In genomic region chr17:66061241-66061938, GRCm38 (mm10) we compare ENCODE assay signal across 13 mouse cellular contexts. TPM values are rescaled to one million over a fixed set of nuclear protein-coding genes. Genes with fewer than 3 reads are reported as not detected.
DNase-seq lines count a peak whose midpoint lies in the region; ATAC-seq and TF ChIP-seq lines count a peak whose summit lies in the region.
"Had no signal": no experiment of that assay in that cellular context is flagged by ENCODE, and none has a peak within 500 bp of the region (broad histone marks: within the 10 kb centered on the region; RNA-seq: fewer than 3 reads in every experiment).

No protein-coding gene starts in this region.

- H3K9me3 ChIP-seq in embryonic facial prominence, embryonic 12.5 days, result no peaks in the 10 kb centered on the region
- no peaks in the 10 kb centered on the region for H3K9me3 ChIP-seq in embryonic facial prominence, embryonic 10.5 days
- H3K9me3 ChIP-seq in kidney, embryonic 14.5 days (ENCODE audit: control insufficient read depth, low read length), result no peaks in the 10 kb centered on the region
- no peaks in the 10 kb centered on the region for H3K9me3 ChIP-seq in midbrain, postnatal 0 days (ENCODE audit: low read length)
- no peaks in the 10 kb centered on the region for H3K9me3 ChIP-seq in midbrain, embryonic 14.5 days (ENCODE audit: control insufficient read depth, low read length)
- H3K9me3 ChIP-seq: hindbrain, embryonic 13.5 days had no signal

- peak; percentile 44 for TF ChIP-seq CTCF in midbrain, postnatal 0 days (IDR thresholded peaks at IDR 0.05)

- no peak for DNase-seq in embryonic facial prominence, embryonic 10.5 days (ENCODE audit: low spot score)
- no peak for DNase-seq in kidney, adult 8-10 months
- no peak for DNase-seq in midbrain, postnatal 0 days (ENCODE audit: low spot score)
- DNase-seq in midbrain, embryonic 14.5 days, result no peak
- peak; percentile 14 for DNase-seq in lung, postnatal 36 days
- no peak for DNase-seq in adrenal gland, postnatal 4 days (ENCODE audit: low spot score in 2 of 2)
- DNase-seq: adrenal gland, postnatal 36 days; cerebellum, adult 9-10 months; left cerebral cortex, postnatal 4 days; thymus, adult 18-20 months had no signal

- no peak overlapping the region for H3K4me3 ChIP-seq in embryonic facial prominence, embryonic 12.5 days
- no peak overlapping the region for H3K4me3 ChIP-seq in embryonic facial prominence, embryonic 10.5 days
- H3K4me3 ChIP-seq in kidney, embryonic 14.5 days (ENCODE audit: low read length), result peak overlapping the region; percentile 15; the same call in 1 of the 2 replicates
- no peak overlapping the region for H3K4me3 ChIP-seq in midbrain, postnatal 0 days (ENCODE audit: low read depth, low read length)
- no peak overlapping the region for H3K4me3 ChIP-seq in midbrain, embryonic 14.5 days (replicated peaks; ENCODE audit: low read depth, low read length)
- H3K4me3 ChIP-seq: hindbrain, embryonic 13.5 days had no signal

- 52% methylated on average over 8 of the region's 8 CpGs for WGBS in embryonic facial prominence, embryonic 12.5 days
- 63% methylated on average over 8 of the region's 8 CpGs for WGBS in embryonic facial prominence, embryonic 10.5 days
- 52% methylated on average over 8 of the region's 8 CpGs for WGBS in kidney, embryonic 14.5 days
- 52% methylated on average over 8 of the region's 8 CpGs for WGBS in midbrain, postnatal 0 days
- WGBS in midbrain, embryonic 14.5 days, result 63% methylated on average over 8 of the region's 8 CpGs

- no peak overlapping the region for H3K9ac ChIP-seq in embryonic facial prominence, embryonic 12.5 days
- no peak overlapping the region for H3K9ac ChIP-seq in kidney, embryonic 14.5 days (ENCODE audit: low read depth, low read length)
- no peak overlapping the region for H3K9ac ChIP-seq in midbrain, postnatal 0 days (replicated peaks; ENCODE audit: low read length, poor library complexity, severe bottlenecking)
- H3K9ac ChIP-seq in midbrain, embryonic 14.5 days (replicated peaks; ENCODE audit: low read length), result no peak overlapping the region
- H3K9ac ChIP-seq: hindbrain, embryonic 13.5 days had no signal

- no peaks in the 10 kb centered on the region for H3K36me3 ChIP-seq in embryonic facial prominence, embryonic 12.5 days
- no peaks in the 10 kb centered on the region for H3K36me3 ChIP-seq in embryonic facial prominence, embryonic 10.5 days (replicated peaks)
- no peaks in the 10 kb centered on the region for H3K36me3 ChIP-seq in kidney, embryonic 14.5 days (ENCODE audit: control insufficient read depth, insufficient read depth, low read length)
- H3K36me3 ChIP-seq in midbrain, postnatal 0 days (ENCODE audit: insufficient read depth, low read length), result no peaks in the 10 kb centered on the region
- no peaks in the 10 kb centered on the region for H3K36me3 ChIP-seq in midbrain, embryonic 14.5 days (ENCODE audit: control insufficient read depth, insufficient read depth, low read length)
- H3K36me3 ChIP-seq: hindbrain, embryonic 13.5 days had no signal

- H3K4me1 ChIP-seq in embryonic facial prominence, embryonic 12.5 days, result peaks cover 3% of the 10 kb centered on the region; the same call in 1 of the 2 replicates
- no peaks in the 10 kb centered on the region for H3K4me1 ChIP-seq in embryonic facial prominence, embryonic 10.5 days
- no peaks in the 10 kb centered on the region for H3K4me1 ChIP-seq in kidney, embryonic 14.5 days (ENCODE audit: control insufficient read depth, insufficient read depth, low read length)
- no peaks in the 10 kb centered on the region for H3K4me1 ChIP-seq in midbrain, postnatal 0 days (ENCODE audit: insufficient read depth, low read length)
- H3K4me1 ChIP-seq in midbrain, embryonic 14.5 days (ENCODE audit: control insufficient read depth, insufficient read depth, low read length), result no peaks in the 10 kb centered on the region

- no peak overlapping the region; the same call in 1 of the 2 replicates for H3K4me2 ChIP-seq in embryonic facial prominence, embryonic 12.5 days (replicated peaks)
- no peak overlapping the region for H3K4me2 ChIP-seq in kidney, embryonic 14.5 days (replicated peaks; ENCODE audit: low read depth, low read length)
- H3K4me2 ChIP-seq in midbrain, postnatal 0 days (ENCODE audit: low read depth, low read length, poor library complexity, severe bottlenecking), result no peak overlapping the region
- H3K4me2 ChIP-seq in midbrain, embryonic 14.5 days (ENCODE audit: low read length), result no peak overlapping the region
- H3K4me2 ChIP-seq: hindbrain, embryonic 13.5 days had no signal

- ATAC-seq in embryonic facial prominence, embryonic 12.5 days (ENCODE audit: insufficient number of reproducible peaks, insufficient read depth, low FRiP score, low TSS enrichment), result no peak
- ATAC-seq in kidney, embryonic 14.5 days (ENCODE audit: low FRiP score, low TSS enrichment), result no peak
- no peak for ATAC-seq in midbrain, postnatal 0 days (ENCODE audit: low FRiP score)
- no peak for ATAC-seq in midbrain, embryonic 14.5 days (ENCODE audit: low FRiP score, low TSS enrichment)

- peak overlapping the region; percentile 46; the same call in 1 of the 2 replicates for H3K27ac ChIP-seq in embryonic facial prominence, embryonic 12.5 days
- H3K27ac ChIP-seq in embryonic facial prominence, embryonic 10.5 days (replicated peaks), result no peak overlapping the region
- no peak overlapping the region for H3K27ac ChIP-seq in kidney, embryonic 14.5 days (ENCODE audit: low read depth, low read length)
- H3K27ac ChIP-seq in midbrain, postnatal 0 days (ENCODE audit: low read depth, low read length), result no peak overlapping the region
- no peak overlapping the region for H3K27ac ChIP-seq in midbrain, embryonic 14.5 days (replicated peaks; ENCODE audit: low read depth, low read length)
- H3K27ac ChIP-seq: hindbrain, embryonic 13.5 days had no signal

- H3K27me3 ChIP-seq in embryonic facial prominence, embryonic 12.5 days, result no peaks in the 10 kb centered on the region
- no peaks in the 10 kb centered on the region for H3K27me3 ChIP-seq in embryonic facial prominence, embryonic 10.5 days (replicated peaks; ENCODE audit: low read depth, poor library complexity, severe bottlenecking)
- H3K27me3 ChIP-seq in kidney, embryonic 14.5 days (ENCODE audit: control insufficient read depth, insufficient read depth, low read length), result no peaks in the 10 kb centered on the region
- H3K27me3 ChIP-seq in midbrain, postnatal 0 days (ENCODE audit: insufficient read depth, low read length), result no peaks in the 10 kb centered on the region
- H3K27me3 ChIP-seq in midbrain, embryonic 14.5 days (ENCODE audit: control insufficient read depth, insufficient read depth, low read length), result no peaks in the 10 kb centered on the region
- H3K27me3 ChIP-seq: hindbrain, embryonic 13.5 days had no signal

RNA-seq across cellular contexts. Expression of gene Ankrd12, which starts 15.5 kb away (rescaled TPM):
- polyA plus RNA-seq in embryonic facial prominence, embryonic 12.5 days (2016; fragmentation: Nextera tagmentation; extraction: Ambion mirVana), result 37.5 and 39.2 TPM in 2 replicates
- polyA plus RNA-seq in embryonic facial prominence, embryonic 10.5 days (2016; fragmentation: Nextera tagmentation; extraction: Ambion mirVana), result 16.1 and 19.2 TPM in 2 replicates
- 20.4 and 21.3 TPM in 2 replicates for polyA plus RNA-seq in kidney, embryonic 14.5 days (2014; fragmentation: Nextera tagmentation; extraction: Ambion mirVana)
- 63.4 and 63.5 TPM in 2 replicates for total RNA-seq in midbrain, postnatal 0 days (2014; rRNA removed)
- 205 and 229 TPM in 2 replicates for polyA plus RNA-seq in midbrain, postnatal 0 days (2015; fragmentation: Nextera tagmentation; extraction: Ambion mirVana)
- 152 and 168 TPM in 2 replicates for polyA plus RNA-seq in midbrain, embryonic 14.5 days (2014; fragmentation: Nextera tagmentation; extraction: Ambion mirVana)
- 10 to 100 TPM; 25.8 to 31.0 TPM for total RNA-seq in adrenal gland, postnatal 4 days (2021)

RNA-seq across cellular contexts. Expression of gene Ndufv2, which starts 40.0 kb away (rescaled TPM):
- polyA plus RNA-seq in embryonic facial prominence, embryonic 12.5 days (2016; fragmentation: Nextera tagmentation; extraction: Ambion mirVana), result 282 and 295 TPM in 2 replicates
- polyA plus RNA-seq in embryonic facial prominence, embryonic 10.5 days (2016; fragmentation: Nextera tagmentation; extraction: Ambion mirVana), result 302 and 311 TPM in 2 replicates
- 380 and 457 TPM in 2 replicates for polyA plus RNA-seq in kidney, embryonic 14.5 days (2014; fragmentation: Nextera tagmentation; extraction: Ambion mirVana)
- 111 and 125 TPM in 2 replicates for total RNA-seq in midbrain, postnatal 0 days (2014; rRNA removed)
- polyA plus RNA-seq in midbrain, postnatal 0 days (2015; fragmentation: Nextera tagmentation; extraction: Ambion mirVana), result 419 and 445 TPM in 2 replicates
- 363 and 404 TPM in 2 replicates for polyA plus RNA-seq in midbrain, embryonic 14.5 days (2014; fragmentation: Nextera tagmentation; extraction: Ambion mirVana)
- total RNA-seq in adrenal gland, postnatal 4 days (2021), result 100 to 1,000 TPM; 309 to 324 TPM

RNA-seq across cellular contexts. Expression of gene Washc1, which starts 50.0 kb away (rescaled TPM):
- 40.2 and 41.7 TPM in 2 replicates for polyA plus RNA-seq in embryonic facial prominence, embryonic 12.5 days (2016; fragmentation: Nextera tagmentation; extraction: Ambion mirVana)
- 32.6 and 34.0 TPM in 2 replicates for polyA plus RNA-seq in embryonic facial prominence, embryonic 10.5 days (2016; fragmentation: Nextera tagmentation; extraction: Ambion mirVana)
- polyA plus RNA-seq in kidney, embryonic 14.5 days (2014; fragmentation: Nextera tagmentation; extraction: Ambion mirVana), result 33.1 and 38.4 TPM in 2 replicates
- 44.1 and 54.8 TPM in 2 replicates for total RNA-seq in midbrain, postnatal 0 days (2014; rRNA removed)
- 41.7 and 43.8 TPM in 2 replicates for polyA plus RNA-seq in midbrain, postnatal 0 days (2015; fragmentation: Nextera tagmentation; extraction: Ambion mirVana)
- polyA plus RNA-seq in midbrain, embryonic 14.5 days (2014; fragmentation: Nextera tagmentation; extraction: Ambion mirVana), result 36.2 and 41.4 TPM in 2 replicates
- total RNA-seq in adrenal gland, postnatal 4 days (2021), result 10 to 100 TPM; 53.4 to 54.3 TPM
